Mouse (Mus musculus) adrenal gland, adult 2 months (tissue): ENCODE results near the gene Smagp. TPM values are rescaled to one million over a fixed set of nuclear protein-coding genes. Genes with fewer than 3 reads are reported as not detected.
A peak's percentile ranks its signal among the peaks of the same experiment; 100 is the strongest.

ENCODE experiments used
- DNase-seq: peaks from one replicate; pipeline ENCODE4 v3.0.0; 2021
- long read RNA-seq: library from polyadenylated mRNA; stranded (forward); transcript quantifications from one replicate; pipeline ENCODE4 v2.0.0, GENCODE M21; 2021
- polyA plus RNA-seq: library from polyadenylated mRNA; depleted of rRNA; stranded (reverse); fragments of >200 nt; gene quantifications from 2 replicates; pipeline ENCODE4 v1.2.3, GENCODE M21; 2012; rRNA removed
- total RNA-seq, 2 experiments: library from RNA; stranded (reverse); gene quantifications; 2 replicates each; pipeline ENCODE4 v1.2.3; 2021

The Smagp gene
- total RNA-seq, result 10 to 100 TPM; 41.7 to 44.2 TPM
- polyA plus RNA-seq, result 35.1 and 40.6 TPM in 2 replicates
- long read RNA-seq, transcript Smagp-202 (4 exons, 920 nt), result major isoform, 13 of 22 reads
- long read RNA-seq, transcript Smagp-201 (4 exons, 1,135 nt), result minor isoform, 6 of 22 reads
- long read RNA-seq, partial matches to known transcripts, result 1 of 22 reads
- long read RNA-seq, other reads (novel, unspliced or antisense), result 1 of 22 reads

- peak; percentile 83 for DNase-seq
Observed at GRCm38 (mm10) chr15:100636700-100637501, at the start of gene Smagp. TSS of gene Smagp (minus strand) at chr15:100636940.

DNA sequence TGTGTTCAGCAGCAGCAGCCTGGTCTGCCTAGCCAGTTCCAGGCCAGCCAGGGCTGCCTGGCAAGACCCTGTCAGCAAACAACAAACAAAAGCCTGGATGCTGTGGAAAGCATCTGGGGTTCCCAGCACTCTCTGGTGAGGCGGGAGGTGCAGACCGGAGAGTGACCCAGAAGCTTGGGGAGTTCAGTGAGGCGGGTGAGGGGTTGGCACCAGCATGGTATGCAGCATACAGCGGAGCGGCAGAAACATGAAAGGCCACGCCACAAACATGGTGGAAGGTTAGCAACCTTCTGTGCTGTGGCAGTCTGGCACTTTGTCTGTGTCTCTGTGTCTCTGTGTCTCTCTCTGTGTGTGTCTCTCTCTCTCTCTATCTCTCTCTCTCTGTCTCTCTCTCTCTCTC lies 49.7 kb upstream of the Smagp start:
- peak; percentile 41 for DNase-seq

DNA sequence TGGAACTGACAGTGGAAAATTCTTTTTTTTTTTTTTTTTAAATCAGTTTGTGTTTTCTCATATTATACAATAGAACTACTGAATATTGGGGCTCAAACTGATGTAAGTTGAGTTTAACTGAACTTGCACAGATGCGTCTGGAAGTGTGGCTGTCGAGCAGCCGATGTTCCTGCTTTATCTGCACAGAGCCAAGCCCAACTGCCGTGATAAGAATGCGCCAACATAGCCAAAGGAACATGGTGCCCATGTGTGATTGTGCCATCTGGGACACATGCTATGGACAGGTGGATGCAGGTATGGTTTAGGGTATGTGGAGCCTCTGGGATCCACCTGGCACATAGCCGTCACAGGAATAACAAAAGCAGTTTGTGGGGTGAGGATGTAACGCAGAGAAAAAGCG lies 49.1 kb upstream of the Smagp start:
- no peak for DNase-seq

DNA sequence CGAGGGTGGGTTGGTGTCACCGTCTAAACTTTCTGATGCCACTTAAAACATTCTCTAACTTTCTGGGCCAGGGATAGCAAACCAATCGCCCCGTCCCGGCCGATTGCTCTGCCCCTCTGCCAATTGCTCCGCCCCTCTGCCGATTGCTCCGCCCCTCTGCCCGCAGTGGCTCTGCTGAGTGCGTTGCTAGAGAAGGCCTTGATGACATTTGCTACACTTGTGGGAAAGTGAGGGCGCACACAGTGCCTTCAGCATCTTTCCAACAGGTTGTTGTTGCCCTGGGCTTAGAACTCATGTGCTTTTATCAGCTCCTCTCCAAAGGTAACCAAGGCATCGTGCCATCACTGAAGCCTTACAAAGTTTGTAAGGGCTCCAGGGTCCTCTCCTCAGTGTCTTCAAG lies 48.5 kb upstream of the Smagp start:
- no peak for DNase-seq

GRCm38 (mm10) chr15:100684450-100684849 lies 47.7 kb upstream of the Smagp start:
- DNase-seq, result no peak

GRCm38 (mm10) chr15:100683041-100683440 lies 46.3 kb upstream of the Smagp start:
- DNase-seq, result peak; percentile 74

DNA sequence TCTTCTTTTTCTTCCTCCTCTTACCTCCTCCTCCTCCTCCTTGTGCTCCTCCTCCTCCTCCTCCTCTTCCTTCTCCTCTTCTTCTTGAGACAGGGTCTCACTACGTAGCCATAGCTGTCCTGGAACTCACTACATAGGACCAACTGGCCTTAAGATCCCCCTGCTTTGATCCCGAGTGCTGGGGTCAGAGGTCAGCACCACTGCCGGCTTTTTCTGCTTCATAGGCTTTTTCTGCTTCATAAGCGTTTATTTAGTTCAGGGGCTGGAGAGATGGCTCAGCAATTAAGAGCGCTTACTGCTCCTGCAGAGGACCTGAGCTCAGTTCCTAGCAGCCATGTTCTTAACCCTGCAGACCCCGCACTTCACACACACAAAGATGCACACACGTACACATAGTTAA lies 45.0 kb upstream of the Smagp start:
- no peak for DNase-seq

- DNase-seq, result no peak
Observed at GRCm38 (mm10) chr15:100680381-100680780, 43.6 kb upstream of the Smagp start.

GRCm38 (mm10) chr15:100679005-100679404 lies 42.3 kb upstream of the Smagp start:
- no peak for DNase-seq

DNA sequence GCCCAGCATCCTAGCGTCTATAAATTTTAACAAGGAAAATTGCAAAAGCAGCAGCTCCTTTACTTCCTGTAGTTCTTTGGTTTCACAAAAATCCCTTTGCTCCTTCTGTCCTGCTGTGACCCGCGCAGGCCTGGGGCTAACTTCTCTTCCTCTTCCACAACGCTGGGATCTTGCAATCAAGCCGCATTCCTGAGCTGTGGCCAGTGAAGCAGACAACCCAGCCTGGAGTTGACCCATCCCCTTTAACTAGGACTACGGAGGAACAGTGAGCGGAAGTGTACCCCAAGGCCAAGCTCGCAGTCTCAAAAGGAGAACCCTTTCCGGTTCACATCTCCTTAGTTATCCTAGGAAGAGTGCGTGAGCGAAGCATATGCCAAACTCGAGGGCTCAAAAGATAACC lies 41.8 kb upstream of the Smagp start:
- no peak for DNase-seq

DNA sequence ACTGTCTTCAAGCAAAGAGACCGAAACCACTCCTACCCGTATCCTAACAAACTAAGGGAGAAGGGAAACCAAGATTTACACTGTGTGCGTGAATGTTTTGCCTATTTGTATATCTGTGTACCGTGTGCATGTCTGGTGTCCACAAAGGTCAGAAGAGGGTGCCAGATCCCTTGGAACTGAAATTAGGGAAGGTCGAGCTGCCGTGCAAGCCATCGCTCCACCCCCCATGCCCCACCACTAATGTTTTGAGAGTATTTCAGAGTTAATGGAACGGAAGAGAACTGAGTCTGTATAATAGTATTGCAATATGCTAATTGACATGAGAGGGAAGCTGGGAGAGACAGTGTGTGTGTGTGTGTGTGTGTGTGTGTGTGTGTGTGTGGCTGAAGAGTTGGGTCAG lies 40.9 kb upstream of the Smagp start:
- DNase-seq, result no peak

DNA sequence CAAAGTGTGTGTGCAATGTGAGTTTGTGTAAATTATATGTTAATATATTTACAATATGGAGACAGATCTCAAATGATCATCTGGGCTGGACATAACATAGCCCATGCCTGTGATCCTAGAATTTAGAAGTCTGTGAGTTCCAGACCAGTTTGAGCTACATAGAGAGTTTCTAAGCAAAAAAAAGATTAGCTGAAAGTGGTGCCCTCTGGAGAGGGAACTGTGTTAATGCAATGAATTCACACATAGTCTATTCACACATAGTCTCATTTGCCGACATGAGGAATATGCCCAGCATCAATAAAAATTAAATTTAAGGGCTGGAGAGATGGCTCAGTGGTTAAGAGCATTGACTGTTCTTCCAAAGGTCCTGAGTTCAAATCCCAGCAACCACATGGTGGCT lies 39.8 kb upstream of the Smagp start:
- no peak for DNase-seq

- DNase-seq, result no peak
Observed at GRCm38 (mm10) chr15:100675486-100675885, 38.7 kb upstream of the Smagp start.

DNA sequence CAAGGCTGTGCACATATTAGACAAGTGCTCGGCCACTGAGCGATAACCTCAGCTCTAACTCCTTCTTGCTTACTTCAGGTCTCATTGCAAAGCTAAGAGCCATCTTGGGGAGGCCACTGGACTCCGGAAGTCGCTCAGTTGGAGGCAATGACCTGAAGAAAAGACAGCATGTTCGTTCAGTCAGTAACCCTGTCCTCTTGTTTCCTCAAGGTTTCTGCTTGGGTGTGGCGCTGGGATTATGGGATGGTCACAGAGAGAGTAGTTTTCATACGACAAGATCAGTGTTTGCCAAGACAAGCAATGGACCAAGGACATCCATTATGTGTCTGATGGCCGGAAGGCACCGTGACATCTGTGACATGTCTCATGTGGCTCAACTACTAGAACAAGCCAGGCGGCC lies 37.8 kb upstream of the Smagp start:
- DNase-seq, result no peak

DNA sequence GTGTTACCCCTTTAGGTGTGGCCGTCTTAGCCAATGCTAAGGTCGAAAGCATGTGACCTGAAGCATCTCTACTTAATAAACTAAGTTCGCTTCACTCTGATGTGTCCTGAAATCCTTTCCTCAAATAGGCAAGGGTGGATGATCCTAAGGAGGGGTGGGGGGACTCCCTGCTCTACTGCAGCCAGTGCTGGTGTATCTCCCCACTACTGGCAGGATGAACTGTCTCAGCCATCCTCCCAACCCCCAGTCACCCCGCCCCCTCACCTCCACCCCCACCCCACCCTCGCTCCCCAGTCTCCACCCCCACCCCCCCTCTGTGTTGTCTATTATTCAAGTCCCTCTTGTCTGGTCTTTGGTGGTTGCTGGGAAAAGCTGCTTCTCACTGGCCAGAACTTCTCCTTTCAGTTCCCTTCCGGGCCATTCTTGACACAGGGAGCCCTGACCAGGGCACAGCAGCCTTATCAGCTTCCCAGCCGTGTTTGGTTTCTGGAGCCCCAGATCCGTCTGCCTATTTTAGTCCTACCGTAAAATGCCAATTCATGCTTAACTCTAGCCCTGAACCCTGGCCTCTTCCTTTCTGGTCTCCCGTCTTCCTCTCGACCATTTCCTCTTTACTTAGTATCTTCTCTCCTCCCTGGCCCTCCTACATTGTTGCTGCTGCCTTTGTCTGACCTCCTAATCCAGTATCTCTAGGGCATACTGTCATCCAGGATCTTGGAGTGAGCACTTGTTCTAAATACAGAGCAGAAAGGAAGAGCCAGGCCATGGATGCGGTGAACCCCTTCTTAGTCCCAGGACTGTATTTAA lies 37.0 kb upstream of the Smagp start:
- no peak for DNase-seq

- no peak for DNase-seq
Observed at GRCm38 (mm10) chr15:100670833-100671232, 34.1 kb upstream of the Smagp start.

GRCm38 (mm10) chr15:100670004-100670403 lies 33.3 kb upstream of the Smagp start:
- DNase-seq, result no peak

DNA sequence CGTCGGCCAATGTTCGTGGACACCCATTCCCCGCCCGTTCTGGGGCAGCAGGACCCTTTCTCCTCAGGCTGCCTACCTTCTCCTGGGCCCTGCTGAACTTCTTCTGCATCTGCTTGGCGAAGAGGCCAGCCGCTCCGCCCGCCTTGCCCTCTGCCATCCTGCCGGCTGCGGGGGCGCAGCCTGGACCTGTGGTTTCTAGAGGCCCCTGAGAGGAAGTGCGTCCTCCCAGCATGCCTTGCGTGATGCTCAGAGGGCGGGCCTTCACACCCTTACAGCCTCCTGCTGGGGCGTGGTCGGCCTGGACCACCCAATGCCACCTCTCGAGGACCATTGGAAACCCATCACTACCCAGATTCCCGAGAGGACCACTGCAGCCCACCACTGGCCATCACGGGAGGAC lies 32.6 kb upstream of the Smagp start, which contains the start of gene Bin2:
Gene Bin2 (minus strand): TSS at position 217 of the 400 bp plus-strand sequence.
- no peak for DNase-seq

DNA sequence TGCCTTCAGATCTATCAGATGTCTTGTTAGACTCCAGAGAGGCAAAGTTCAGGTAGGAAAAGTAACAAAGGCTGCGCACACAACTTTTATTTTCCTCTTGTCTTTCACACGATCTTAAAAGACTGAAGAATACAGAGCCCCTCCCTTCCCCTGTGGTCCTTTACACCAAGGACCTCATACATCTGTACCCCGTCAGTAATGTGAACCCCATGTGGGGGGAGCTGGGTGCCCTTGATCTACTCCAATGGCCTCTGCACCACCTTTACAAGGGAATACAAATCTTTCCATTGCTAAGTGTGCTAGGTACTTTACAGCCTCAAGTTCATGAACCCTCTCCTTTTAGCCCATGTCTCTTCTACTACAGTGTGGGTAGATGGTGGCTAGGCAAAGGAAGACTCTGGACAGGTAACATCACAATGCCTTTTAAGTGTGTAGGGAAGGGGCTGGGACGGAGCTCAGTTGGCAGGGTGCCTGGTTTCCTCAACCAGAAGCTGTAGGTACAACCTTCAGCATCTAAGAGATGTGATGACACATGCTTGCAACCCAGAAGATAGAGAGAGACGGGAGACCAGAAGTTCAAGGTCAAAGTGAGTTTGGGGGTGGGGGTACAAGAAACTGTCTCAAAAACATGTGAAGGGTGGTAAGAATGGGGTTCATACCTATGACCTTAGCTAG lies 31.3 kb upstream of the Smagp start:
- no peak for DNase-seq

GRCm38 (mm10) chr15:100667420-100667819 lies 30.7 kb upstream of the Smagp start:
- no peak for DNase-seq

- DNase-seq, result no peak
Observed at GRCm38 (mm10) chr15:100666851-100667250, 30.1 kb upstream of the Smagp start.

DNA sequence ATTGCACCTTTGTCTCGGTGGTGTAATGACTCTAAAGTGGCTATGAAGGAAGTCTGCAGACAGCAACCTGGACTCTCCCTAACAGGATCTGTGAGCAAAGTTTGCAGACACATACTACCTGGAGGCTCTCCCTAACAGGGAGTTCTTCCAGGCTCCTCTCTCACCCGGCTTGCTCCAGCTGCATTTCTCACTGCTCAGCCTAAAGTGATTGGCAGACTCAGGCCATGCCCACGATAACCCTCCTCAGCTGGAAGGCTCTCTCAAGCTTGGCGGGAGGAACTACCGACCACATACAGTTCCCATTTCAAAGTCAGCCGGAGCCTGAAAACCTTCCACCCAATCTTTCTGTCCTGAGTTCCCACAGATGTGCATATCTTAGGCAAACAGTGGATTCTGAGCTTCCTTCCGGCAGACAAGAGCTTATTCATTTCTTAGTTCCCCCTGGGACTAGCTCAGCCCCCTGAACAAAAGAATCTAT lies 29.5 kb upstream of the Smagp start:
- DNase-seq, result no peak
